Mouse (Mus musculus): ENCODE measurements around the gene Olfr1317.

Olfr1317 gene

DNA sequence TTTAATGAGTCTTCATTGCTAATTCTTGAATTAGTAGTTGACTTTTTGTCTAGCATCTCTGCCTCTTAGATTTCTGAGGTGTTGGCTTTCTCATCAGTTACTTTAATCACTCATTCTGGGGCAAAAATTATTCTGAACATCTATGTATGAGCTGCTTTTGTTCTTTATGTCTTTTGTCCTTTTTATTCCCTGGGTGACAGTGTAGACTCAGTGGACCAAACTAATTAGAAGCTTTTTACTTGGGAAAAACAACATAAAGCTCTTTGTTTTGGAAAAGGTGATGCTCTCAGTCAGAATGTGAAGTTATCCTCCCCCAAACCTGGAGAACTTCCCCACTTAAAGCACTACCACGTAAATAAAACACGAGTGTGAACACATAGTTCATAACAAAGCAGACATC, at the start of gene Olfr1317:
TSS of gene Olfr1317 (plus strand) at position 301 of the 400 bp plus-strand sequence.
- DNase-seq, result no peak

GRCm38 (mm10) chr2:112096681-112097080, 43.4 kb upstream of the Olfr1317 start, which contains the start of gene Olfr1314:
Olfr1314 (minus strand) TSS chr2:112096781.
- DNase-seq, result no peak

DNA sequence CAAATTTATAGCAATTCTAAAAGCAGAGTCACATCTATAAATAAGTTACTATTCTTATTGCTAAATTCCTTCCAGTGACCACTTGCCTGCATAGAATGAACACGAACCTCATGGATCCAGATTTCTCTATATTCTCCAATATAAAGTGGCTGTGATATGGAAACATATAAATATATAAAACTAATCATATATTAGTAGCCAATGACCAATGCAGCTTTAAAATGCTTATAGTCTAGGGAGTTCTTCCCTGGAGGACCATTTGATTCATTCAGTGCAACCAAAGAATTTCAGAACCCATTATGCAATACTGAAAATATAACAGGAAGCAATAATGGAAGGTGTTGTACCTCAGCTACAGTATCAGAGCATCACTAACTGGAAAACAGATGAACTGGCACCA, 24.8 kb upstream of the Olfr1317 start, which contains the start of gene Olfr1315-ps1:
TSS of gene Olfr1315-ps1 (minus strand) at position 101 of the 400 bp plus-strand sequence.
- DNase-seq, result no peak

GRCm38 (mm10) chr2:112134877-112135276, 5.3 kb upstream of the Olfr1317 start, which contains the start of gene Olfr1316:
Olfr1316 (minus strand) TSS chr2:112134977.
- DNase-seq, result no peak

GRCm38 (mm10) chr2:112153898-112154297, 13.8 kb downstream of the Olfr1317 start, which contains the start of gene Olfr1318:
Olfr1318 (plus strand) TSS chr2:112154198.
- no peak for DNase-seq
